Mouse (Mus musculus) small intestine, adult 2 months (tissue): Measurements from ENCODE around the gene Hist2h3b.
A peak's percentile ranks its signal among the peaks of the same experiment; 100 is the strongest.

Experiments
- CTCF ChIP-seq: fragments of 200-500 bp; IDR thresholded peaks from 2 replicates; pipeline ENCODE4 v1.5.1; 2012; ENCODE audit warnings: low read depth, mild to moderate bottlenecking, control low read depth, inconsistent platforms, low read length, moderate library complexity, mixed read lengths; ENCODE audit not compliant: insufficient replicate concordance, insufficient read length; ENCODE audit errors: extremely low read depth
- POLR2A ChIP-seq: fragments of 200-500 bp; IDR thresholded peaks from 2 replicates; pipeline ENCODE4 v1.6.1; 2012; ENCODE audit warnings: low read depth, mild to moderate bottlenecking, control low read depth, inconsistent platforms, low read length, moderate library complexity

DNA sequence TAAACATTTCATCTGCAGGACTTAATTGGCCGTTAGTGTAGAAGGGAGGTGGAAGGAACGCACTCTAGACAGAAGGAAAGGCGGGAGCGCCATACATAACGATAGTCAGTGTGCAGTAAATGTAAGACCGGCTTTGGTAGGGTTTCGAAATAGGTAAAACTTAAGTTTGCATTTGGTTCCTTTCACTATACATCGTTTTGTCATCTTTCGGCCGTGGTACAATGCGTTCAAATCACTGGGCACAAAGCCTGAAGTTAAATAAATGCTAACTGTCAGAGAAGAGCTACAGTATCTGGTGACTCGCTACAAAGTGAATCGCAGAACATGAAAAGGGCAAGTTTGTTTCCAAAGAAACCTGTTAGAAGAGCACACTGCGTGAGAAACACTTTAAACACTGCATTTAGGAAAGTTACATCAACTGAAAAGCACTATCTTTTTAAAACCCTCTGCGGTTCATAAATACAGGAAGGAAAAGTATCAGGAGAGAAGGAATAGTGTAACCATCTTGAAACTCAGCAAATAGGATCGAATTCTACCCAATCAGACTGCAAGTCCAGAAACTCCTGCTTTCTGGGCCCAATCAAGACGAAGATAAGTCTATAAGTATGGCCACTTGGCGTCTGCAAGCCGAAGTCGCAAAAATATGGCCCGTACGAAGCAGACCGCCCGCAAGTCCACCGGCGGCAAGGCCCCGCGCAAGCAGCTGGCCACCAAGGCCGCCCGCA is at the start of gene Hist2h3b:
- TF ChIP-seq CTCF (no peak), POLR2A (peak; percentile 94)
